Mouse (Mus musculus): ENCODE measurements at regions not wholly inside any gene's neighbourhood (a gene's known extent, or its start where the extent isn't known, plus 50 kb on each side); places are given as distances from the start of the nearest gene placed in this dataset.
A peak's percentile ranks its signal among the peaks of the same experiment; 100 is the strongest.
"Not testable (repeated sequence)": the region's sequence is repeated elsewhere in the genome, so short reads cannot be mapped to it uniquely, and the experiment has no call there.

DNA sequence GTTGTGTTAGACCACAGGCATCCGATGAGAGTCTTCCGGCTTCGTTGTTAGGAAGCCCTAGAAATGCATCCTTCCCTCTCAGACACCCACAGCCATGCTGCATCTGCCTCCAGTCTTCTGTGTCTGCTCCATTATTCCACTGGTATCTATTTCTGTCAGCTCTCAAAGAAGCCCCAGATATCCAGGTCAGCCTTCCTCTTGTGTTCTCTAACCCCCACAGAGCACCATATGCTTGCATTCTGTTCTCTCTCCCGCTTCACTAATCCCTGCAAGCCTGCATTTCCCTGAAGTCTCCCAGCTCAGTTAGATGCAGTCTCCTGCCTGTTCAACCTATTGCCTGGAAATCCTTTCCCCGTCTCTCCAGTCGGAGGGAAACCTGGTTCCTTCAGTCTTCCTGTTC lies 53.6 kb upstream of the Wdfy3 start:
- DNase-seq: no peak

DNA sequence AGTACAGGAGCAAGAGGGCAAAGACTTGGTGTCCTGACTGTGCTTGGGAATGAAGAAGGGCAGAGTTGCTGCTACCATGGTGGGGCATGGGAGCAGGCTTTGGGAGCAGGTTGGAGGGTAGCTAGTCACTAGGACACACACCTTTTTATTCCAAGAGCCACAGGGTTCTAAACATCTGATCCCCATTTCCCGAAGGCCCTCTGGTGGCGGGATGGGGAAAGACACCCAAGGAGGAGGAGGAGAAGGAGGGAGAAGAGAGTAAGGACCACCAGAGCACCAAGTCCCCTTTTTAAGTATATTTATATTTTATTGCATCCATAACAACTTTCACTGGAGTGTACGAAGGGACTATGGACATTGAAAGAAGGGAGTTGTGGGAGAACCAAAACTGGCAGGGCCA lies 57.0 kb upstream of the Wdfy3 start:
- DNase-seq: peak; percentile 9

DNA sequence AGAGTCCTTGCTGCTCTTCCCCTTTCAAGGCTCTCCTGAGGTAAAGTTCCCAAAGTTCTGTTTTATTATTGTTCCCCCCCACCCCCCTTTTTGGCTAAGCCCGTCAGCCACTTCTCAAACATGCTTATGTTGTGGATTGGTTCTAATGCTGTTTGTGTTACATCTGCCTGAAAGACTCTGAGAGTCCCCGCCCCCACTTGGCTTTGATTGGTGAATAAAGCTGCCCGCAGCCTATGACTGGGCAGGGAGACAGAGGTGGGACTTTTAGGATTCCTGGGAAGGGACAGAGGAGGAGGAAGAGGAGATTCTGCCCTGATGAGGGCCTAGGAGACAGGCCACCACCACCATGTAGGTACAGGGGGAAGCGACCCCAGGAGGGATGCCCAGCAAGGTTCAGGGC lies 78.3 kb upstream of the Wdfy3 start:
- DNase-seq: no peak

DNA sequence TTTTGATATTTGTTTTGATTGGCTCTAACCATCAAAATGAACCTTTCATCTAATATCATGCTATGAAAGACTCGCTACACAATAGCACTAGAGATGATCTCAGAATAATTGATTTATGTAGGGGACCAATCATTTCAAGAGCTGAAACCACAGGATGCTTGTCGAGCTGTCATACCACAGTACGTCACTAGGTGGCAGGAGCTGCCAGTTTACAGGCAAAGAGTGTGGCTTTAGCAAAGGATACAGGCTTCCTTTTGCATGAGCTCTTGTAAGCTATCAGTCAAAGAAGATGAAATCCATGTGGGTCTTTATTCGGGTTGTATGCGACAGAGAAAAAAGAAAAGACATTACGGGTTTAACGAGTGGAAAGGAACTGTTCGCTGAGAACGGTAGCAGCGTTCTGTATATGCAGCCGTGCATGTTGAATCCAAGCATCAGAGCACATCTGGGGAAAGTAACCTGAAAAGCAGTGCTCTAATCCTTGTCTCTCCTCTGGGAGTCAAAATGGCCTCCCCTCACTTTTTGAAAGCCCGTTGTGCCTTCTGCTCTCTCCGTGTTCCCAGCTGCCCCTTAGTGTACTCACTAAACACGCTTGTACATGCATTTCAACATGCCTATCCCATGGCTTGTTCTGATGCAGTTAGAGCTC lies 79.9 kb upstream of the Wdfy3 start:
- DNase-seq: peak; percentile 35

DNA sequence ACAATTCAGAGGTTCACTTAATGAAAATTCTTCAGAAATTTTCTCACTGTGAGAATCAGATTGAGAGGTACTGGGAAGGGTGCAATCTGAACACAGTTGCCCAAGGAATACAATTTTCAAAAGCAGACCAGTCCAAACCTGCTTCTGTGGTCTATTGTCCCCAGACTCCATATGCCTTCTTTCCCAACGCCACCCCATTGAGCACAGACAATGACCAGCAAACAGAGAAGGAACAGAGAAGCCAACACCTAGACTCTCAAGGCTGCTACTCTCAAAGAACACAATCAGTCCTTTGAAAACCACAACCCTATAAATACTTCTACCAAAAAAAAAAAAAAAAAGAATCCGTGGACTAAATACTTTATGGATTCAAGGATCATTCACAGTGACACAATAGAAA lies 89.9 kb upstream of the Wdfy3 start:
- DNase-seq: no peak

DNA sequence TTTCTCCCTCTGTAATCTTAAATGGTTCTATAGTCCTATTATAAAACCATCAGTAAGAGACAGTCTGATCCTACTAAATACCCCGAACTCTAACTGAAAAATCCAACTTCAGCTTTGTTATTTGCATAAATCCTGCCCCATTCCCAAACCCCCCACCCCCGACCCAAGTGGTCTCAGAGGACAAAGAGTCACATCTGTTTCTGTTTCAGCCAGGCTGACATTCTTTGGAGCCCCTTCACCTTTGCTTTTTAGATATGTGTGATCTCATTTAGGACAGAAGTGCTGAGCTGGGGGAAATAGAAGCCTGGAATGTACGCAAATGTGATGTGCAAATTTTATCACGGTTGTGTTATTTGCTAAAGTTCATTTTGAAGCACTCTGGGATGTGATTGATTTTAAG lies 98.3 kb upstream of the Wdfy3 start:
- no peak for DNase-seq

DNA sequence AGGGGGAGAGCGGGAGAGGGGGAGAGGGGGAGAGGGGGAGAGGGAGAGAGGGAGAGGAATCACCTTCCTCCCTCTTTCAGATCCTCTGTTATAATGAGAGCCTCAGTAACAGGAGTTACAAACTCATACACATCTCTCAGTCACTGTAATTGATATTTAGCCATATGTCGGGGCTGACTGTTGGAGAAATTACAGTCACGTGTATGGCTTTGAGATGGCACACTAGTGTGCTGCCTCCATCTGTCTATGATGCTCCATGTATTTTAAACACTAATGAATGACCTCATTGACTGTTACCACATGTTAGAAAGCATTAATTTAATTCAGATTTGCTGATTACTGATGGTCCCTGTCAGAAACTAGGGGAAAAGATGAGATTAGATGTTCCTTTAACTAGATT lies 102.1 kb upstream of the Wdfy3 start:
- no peak for DNase-seq

DNA sequence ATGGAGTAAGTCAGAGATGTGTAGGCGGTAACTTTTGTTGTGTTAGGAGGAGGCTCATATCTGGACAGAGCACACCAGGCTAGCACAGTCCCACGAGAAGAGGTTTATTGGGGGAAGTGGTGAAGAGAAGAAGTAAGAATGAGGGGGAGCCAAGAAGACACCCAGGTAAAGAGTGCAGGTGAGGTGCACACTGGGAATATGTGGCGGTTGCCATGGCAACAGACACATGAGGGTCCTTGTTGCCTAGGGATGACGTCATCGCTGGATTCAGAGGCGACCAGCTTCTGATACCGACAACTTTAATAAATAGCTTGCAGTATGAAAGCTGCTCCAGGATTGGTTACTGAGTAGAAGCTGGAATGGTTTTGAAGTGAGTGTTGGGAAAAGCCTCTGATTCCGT lies 110.5 kb upstream of the Wdfy3 start:
- no peak for DNase-seq

DNA sequence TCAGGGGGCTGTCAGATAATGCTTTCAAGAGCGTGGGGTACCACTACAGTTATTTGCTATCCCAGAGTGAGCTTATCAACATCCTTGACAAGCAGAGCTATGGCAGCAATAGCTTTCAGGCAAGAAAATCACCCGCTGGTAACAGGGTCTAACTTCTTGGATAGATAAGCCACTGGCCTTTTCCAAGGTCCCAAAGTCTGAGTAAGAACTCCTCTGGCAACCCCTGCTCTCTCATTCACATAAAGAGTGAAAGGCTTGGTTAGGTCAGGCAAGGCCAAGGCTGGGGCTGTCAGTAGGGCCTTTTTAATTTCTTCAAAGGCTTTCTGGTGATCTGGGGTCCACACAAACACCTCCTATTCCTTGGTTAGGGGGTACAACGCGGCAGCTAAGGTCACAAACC lies 119.2 kb upstream of the Wdfy3 start:
- not testable (repeated sequence) for DNase-seq

DNA sequence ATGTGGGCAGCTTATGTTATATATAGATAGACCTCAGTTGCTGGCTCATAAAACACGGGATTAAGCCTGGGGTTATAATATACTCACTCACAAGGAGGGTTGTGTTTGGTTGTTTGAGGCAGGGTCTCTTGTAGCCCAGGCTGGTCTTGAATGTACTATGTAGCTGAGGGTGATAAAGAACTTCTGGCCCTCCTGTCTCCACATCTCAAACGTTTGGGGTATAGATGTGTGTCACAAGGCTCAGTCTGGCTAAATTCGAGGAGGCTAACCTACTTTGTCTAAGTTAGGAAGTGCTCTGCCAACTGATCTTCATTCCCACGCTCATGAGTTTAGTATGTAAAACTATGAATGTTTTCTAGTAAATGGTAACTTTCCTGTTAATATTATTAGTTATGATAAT lies 136.7 kb upstream of the Wdfy3 start:
- DNase-seq: no peak

DNA sequence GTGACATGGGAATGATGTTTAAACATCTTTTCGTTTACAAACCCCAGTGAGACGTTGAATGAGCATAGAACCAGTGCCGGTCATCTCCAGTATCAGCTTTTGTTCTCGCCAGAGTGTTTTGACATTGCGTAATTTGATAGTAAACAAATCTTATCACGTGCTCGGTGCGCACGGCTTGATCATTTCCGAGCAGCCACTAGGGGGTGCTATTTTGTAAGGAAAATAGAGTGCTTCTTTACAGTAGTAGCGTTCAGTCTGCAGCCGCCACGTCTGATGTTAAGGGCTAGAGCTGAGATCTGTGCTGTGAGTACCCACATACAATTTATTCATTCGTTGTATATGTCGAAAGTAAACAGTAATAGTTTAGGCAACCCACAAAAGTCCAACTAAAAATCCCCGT lies 137.2 kb upstream of the Wdfy3 start:
- peak; percentile 34 for DNase-seq

DNA sequence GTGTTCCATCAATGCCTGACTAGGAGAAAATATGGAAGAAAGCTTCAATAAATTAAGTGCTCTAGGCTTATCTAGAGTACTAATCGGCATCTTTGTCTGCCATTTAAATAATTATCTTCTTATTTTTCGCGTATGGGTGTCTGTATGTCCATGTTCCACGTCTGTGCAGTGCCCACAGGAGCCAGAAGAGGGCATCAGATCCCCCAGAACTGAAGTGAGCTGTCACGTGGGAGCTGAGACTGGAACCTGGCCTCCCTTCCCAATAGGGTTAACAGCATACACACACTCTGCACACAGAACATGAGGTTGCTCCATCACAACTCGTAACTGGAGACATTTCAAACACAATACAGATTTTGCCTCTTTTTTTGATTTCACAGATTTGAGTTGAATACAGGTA lies 143.4 kb upstream of the Wdfy3 start:
- peak; percentile 16 for DNase-seq

DNA sequence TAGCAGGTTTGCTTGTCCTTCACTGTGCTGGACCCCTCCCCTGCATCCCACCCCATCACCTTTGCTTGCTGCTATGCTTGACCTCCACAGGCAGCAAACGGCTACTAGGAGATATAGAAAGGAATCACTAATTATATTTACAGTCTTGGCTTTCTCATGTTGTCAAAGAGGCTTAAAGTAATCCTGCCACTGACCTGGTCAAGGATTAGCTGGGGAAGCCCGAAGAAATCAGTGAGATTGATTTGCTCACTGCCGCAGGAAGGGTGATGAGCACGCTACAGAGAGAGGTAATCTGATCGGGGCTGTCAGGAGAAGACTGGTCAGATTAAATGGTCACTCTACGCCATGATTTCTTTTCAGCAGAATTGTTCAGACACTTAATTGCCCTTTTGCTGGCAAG lies 157.4 kb upstream of the Wdfy3 start:
- no peak for DNase-seq

DNA sequence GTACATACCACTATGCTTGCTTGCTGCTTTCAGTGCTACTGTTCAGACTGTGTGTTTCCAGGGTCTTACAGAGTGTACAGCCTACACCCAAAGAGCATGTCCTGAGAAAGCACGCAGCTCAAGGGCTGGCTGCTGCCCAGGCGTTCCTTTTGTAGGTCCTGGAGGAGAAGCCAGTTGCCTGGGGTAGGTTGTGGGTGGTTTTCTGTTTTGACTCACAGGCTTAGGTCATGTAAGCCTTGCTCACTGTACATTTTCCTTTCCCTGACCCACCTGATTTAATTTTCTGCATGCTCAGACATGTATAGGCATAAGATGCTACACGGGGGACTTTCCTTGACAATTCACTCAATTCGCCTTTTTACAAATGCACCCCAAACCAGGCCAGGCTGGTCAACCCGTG lies 172.9 kb upstream of the Wdfy3 start:
- DNase-seq: no peak

DNA sequence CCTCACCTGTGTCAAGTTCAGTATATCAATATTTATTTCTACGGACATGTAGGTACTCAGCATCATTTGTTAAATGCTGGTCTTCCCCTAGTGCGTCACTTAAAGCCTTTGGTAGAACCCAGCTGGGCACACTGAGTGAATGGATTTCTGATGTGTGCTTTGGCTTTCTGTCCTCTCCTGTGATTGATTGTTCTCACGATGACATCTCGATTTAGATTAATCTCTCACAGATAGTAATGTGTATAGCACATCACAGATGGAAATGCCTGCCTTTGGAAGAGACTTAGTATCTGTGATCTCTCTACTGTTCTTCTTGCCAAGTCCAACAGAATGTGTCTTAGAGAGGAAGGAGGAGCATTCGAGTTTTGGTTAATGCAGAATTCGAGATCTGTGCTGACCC lies 175.0 kb upstream of the Wdfy3 start:
- DNase-seq: no peak

DNA sequence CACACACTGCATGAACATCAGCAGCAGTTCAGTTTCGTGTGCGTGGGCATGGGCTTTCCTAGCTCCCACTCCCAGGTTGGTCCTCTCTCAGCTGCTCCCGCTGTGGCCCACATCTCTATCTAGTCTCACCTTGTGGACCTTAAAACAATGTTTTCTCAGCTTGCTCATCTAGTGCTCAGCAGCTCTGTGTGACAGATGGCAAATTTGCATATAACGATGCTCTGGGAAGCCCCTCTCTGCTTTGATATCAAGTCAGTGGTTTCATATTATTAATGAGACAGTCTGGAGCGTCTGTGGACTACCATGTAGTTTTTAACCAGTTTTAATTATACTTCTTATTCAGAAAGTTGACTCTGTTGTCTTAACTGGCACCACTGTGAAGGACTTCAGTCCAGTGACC lies 179.0 kb upstream of the Wdfy3 start:
- DNase-seq: no peak

DNA sequence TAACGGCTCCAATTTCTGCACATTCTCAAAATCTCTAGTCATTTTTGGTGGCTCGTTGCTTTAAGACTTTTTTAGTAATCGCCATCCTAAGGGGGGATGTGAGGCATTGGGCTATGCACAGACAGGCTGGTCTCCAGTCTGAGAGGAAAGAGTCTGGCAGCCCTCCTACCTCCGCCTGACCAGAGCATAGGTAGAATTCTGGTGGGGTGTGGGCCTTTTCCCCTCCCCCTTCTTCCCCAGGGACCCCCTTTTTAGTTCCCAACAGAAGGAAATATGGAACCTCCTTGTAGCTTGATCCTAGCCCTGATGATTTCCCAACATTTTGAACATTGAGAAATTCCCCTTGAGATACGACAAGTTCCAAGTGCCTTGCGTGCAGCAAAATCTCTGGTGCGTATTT lies 181.4 kb upstream of the Wdfy3 start:
- no peak for DNase-seq

DNA sequence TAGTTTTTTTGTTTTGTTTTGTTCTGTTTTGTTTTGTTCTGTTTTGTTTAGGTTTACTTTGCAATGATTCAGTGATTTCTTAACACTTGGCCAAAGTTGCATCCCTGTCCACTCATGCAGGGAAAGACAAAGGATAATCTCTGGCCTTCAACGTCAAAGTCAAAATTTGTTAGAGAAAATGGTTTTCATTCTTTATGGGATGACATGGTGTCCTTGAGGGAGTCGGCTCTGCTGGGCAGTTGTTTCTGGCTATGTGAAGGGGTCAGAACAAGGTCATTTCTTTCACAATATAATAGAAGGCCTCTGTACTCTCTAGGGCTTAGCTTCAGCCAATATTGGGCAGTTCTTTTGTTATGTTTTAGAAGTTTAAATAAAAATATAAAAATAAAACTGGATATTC lies 184.1 kb upstream of the Wdfy3 start:
- DNase-seq: no peak

DNA sequence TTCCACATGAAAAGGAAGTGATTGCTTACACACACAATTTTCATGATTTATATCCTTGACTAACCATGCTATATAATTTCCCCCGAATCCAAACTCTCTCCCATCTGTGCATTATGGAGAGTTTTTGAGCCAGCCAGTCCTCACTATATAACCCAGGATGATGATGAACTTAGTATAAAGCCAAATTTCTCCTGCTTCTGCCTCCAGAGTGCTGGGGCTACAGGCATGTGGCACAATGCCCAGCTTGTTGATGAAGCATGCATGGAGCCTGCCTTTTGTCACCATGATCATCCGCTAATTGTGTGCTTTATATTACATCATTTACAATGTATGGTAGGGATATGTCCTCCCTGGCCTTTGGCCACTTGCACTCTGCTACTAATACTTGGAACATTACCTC lies 187.4 kb upstream of the Wdfy3 start:
- no peak for DNase-seq

DNA sequence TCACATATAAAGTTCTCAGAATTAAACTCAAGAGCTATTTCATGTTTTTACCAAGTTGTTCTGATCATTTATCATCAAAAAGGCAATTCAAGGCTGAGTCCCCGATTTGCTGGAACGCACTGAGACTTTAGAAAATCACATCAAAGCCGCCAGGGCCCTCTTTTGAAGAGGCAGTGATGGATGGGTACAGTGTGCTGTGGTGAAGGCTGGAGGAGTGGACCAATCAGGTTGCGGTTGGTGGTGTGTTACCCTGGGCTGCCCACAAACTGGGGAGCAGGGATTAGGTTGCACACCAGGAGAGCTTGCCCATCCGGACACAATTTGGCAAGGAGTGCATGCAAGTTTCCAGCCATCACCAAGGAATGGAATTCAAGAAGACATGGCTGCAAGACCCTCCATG lies 191.9 kb upstream of the Wdfy3 start:
- DNase-seq: no peak

DNA sequence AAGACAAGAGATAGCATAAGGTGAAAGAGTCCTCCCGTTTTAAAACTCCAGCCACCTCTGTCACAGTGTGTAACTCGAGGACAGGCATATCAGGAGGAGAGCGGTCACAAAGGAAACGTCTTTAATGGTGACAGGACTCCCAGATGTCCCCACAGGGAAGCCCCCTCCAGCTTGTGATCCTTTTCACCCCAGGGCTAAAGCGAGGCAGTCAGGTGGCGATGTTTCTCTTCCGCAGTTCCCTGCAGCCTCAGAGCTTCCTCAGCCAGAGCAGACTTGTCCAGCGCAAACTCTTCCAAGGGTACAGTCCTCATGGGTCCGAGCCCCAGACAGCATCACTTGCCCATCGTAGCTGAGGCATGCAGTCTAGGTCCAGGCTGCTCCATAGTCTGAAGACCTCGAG lies 196.7 kb upstream of the Wdfy3 start:
- no peak for DNase-seq

DNA sequence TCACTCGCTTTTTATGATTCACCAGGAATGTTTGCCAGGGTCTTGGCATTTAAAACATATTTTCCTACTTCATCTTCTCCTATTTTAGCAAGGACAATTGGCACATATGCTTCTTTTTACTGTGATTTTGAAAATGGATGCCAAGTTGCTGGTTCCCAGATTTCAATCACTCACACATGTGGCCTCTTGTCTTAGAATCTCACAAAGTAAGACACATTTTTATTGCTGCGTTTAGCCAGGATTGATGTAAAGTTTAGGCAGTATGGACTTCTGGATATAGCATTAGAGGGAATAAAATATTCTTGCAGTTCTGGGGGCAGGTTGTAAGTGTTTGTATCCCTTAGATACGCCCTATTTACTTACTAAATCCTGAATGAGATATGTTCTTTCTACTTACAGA lies 197.4 kb upstream of the Wdfy3 start:
- DNase-seq: no peak

DNA sequence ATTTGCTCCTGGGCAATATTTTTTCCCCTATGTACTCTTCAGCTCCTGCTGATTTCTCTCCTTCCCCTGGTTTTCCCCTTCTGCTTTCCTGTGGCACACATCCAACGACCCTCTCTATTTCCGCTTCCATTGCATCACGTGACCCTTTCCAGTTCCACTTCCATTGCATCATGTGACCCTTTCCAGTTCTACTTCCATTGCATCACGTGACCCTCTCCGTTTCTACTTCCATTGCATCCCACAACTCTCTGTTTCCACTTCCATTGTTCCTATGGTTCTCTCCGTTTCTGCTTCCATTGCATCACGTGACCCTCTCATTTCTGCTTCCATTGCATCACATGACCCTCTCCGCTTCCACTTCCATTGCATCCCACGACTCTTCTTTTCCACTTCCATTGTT lies 199.5 kb upstream of the Wdfy3 start:
- no peak for DNase-seq

DNA sequence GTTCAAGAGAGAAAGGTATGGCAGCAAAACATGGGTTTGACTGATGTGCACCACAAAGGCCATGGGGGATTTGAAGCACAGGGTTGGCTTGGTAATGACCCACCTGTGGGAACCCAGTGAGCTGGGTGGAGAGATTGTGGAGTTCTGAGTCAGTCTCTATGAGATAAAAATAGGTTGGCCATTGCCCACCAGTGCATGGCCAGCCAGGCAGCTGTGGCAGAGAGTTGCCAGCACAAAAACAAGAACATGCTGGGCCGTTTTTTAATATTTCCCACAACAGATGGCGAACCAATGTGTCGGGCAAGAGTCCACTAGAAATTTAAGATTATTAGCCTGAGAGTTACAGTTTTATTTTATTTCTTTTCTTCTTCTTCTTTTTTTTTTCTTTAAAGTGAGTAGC lies 205.6 kb upstream of the Arhgap24 start:
- DNase-seq: no peak

DNA sequence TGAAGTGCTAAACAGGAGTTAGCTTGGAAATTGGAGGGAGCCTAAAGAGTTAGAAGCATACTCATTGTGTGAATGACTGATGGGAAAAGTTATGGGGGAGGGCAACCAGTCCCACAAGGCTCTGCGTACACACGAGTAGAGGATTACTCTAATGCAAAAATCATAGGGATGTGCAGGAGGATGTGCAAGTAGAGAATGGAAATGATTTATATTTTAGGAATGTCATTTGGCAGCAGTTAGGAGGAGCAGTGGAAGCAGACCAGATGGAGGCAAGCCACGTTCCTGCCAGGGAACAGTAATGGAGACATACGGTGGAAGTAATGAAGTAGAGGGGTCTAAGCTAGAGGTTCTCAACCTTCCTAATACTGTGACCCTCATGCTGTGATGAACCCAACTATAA lies 194.1 kb upstream of the Arhgap24 start:
- DNase-seq: no peak

DNA sequence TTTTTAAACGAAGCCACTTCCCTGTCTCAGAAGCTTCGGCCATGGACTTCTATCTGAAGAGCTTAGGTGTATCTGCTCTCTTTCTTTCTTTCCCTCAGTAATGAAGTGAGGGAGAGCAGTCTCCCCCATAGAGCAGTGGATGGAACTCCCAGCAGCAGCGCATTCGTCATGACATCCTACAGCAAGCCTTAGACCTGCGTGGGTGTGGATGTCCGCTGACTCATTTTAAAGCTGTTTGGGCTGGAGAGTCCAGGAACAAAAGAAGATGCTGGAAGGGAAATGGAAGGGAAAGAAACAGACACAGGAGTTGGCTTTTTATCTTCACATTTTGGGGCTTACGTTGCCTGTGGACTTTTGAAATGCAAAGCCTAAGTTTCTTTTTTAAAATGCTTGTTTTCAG lies 190.3 kb upstream of the Arhgap24 start:
- no peak for DNase-seq
